Mouse (Mus musculus): ENCODE measurements around the gene Pacsin3. TPM values are rescaled to one million over a fixed set of nuclear protein-coding genes. Genes with fewer than 3 reads are reported as not detected.

Gene Pacsin3
- 31.5 and 34.6 TPM in 2 replicates for polyA plus RNA-seq (2015; fragmentation: Nextera tagmentation; extraction: Ambion mirVana)

DNA sequence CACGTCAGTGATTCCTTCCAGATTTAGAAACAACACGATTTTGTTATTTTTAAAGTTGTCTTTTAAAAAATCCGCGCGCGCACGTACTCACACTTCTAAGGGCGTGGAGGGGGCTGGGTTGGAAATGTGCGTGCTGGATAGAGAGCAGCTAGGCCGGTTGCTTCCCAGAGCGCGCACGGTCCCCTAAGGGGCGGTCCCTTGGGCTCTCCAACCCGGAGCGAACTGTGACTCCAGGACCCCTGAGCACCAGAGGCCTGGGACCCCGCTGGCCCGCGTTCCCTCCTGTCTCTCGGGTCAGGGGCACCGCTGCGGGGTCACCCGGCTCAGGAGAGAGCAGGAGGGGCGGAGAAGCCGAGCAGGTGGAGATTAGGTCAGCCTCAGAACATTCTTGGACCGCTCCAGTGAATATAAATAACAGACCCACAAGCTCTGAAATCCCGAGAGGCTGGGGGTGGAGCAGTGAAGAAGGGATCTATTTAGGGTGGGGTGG is at the start of gene Pacsin3:
Pacsin3 (plus strand) TSS at position 294 of the 490 bp plus-strand sequence.
- H3K27ac ChIP-seq (ENCODE audit: low read length), result peak within 1 kb of the TSS; percentile 72
- no peak for ATAC-seq
- H3K9ac ChIP-seq (replicated peaks; ENCODE audit: low read depth), result peak within 1 kb of the TSS; percentile 47
- 1% methylated on average over 27 of the region's 27 CpGs for WGBS
- H3K9me3 ChIP-seq (ENCODE audit: low read length), result no peaks in the 10 kb centered on the region
- TF ChIP-seq CTCF (IDR thresholded peaks at IDR 0.05) (no peak), EP300 (IDR thresholded peaks at IDR 0.05) (no peak)
- H3K27me3 ChIP-seq (replicated peaks; ENCODE audit: insufficient read depth, low read length), result no peaks in the 10 kb centered on the region; the same call in 1 of the 2 replicates
- peak within 1 kb of the TSS; percentile 67 for H3K4me3 ChIP-seq (ENCODE audit: low read depth, low read length)
- H3K4me1 ChIP-seq (ENCODE audit: insufficient read depth, low read depth, low read length), result peaks cover 9% of the 10 kb centered on the region; the same call in 1 of the 2 replicates
- H3K4me2 ChIP-seq (replicated peaks; ENCODE audit: low read depth, low read length), result peak within 1 kb of the TSS; percentile 87
- H3K36me3 ChIP-seq (ENCODE audit: insufficient read depth, low read length), result no peaks in the 10 kb centered on the region
- peak; percentile 39 for DNase-seq (ENCODE audit: low spot score)

DNA sequence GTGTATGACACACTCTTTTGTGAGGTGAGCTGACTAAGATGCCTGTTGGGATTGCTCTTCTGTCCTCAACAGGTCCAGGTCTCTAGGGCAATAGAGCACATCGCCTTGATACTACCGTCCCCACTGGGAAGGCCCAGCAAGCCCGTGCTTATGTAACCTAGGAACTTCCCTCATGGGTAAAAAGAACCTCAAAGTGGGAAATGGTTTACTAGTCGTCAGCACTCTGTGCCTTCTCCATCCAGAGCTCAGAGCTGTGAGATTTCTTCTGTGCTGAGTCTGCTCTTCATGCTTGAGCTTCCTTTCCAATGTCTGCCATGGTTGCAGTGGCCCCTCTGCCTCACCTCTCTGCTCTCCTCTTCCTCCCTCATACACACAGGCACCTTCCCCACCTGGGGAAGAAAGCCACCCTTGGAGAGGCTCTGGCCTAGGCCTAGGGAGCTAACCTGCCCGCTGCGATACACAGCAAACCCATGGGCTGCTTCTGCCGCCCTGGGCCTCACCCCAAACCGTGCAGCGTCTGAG is 49.4 kb upstream of the Pacsin3 start:
- no peaks in the 10 kb centered on the region for H3K9me3 ChIP-seq (ENCODE audit: low read length)
- DNase-seq (ENCODE audit: low spot score), result no peak
- no peak overlapping the region for H3K4me2 ChIP-seq (replicated peaks; ENCODE audit: low read depth, low read length)
- H3K9ac ChIP-seq (replicated peaks; ENCODE audit: low read depth), result no peak overlapping the region
- H3K4me1 ChIP-seq (ENCODE audit: insufficient read depth, low read depth, low read length), result peaks cover 14% of the 10 kb centered on the region; the same call in 1 of the 2 replicates
- no peak for TF ChIP-seq EP300 (IDR thresholded peaks at IDR 0.05)
- TF ChIP-seq CTCF (IDR thresholded peaks at IDR 0.05), result no peak
- peaks cover 30% of the 10 kb centered on the region for H3K36me3 ChIP-seq (ENCODE audit: insufficient read depth, low read length)
- ATAC-seq, result no peak
- WGBS, result 83% methylated on average over 9 of the region's 9 CpGs
- no peaks in the 10 kb centered on the region for H3K27me3 ChIP-seq (replicated peaks; ENCODE audit: insufficient read depth, low read length)
- H3K27ac ChIP-seq (ENCODE audit: low read length), result no peak overlapping the region
- H3K4me3 ChIP-seq (ENCODE audit: low read depth, low read length), result no peak overlapping the region

DNA sequence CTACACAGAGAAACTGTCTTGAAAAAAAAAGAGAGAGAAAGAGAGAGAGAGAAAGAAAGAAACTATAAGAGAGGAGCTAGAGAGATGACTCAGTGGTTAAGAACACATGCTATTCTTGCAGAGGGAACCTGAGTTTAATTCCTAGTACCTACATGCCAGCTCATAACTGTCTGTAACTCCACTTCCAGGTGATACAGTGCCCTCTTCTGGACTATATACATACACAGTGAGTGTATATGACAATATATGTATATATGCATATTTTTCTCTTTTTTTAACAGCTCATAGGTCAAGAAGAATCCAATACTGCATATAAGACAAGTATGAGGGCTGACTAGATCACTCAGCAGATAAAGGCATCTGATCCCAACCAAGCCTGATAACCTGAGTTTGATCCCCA is 42.4 kb upstream of the Pacsin3 start:
- Histone ChIP-seq H3K9me3 (ENCODE audit: low read length) (no peaks in the 10 kb centered on the region), H3K9ac (replicated peaks; ENCODE audit: low read depth) (no peak overlapping the region), H3K4me3 (ENCODE audit: low read depth, low read length) (no peak overlapping the region), H3K27me3 (replicated peaks; ENCODE audit: insufficient read depth, low read length) (no peaks in the 10 kb centered on the region), H3K36me3 (ENCODE audit: insufficient read depth, low read length) (peaks cover 18% of the 10 kb centered on the region), H3K27ac (ENCODE audit: low read length) (no peak overlapping the region), H3K4me2 (replicated peaks; ENCODE audit: low read depth, low read length) (no peak overlapping the region), H3K4me1 (ENCODE audit: insufficient read depth, low read depth, low read length) (no peaks in the 10 kb centered on the region)
- no peak for ATAC-seq
- TF ChIP-seq CTCF (IDR thresholded peaks at IDR 0.05) (peak; percentile 32), EP300 (IDR thresholded peaks at IDR 0.05) (no peak)
- no peak for DNase-seq (ENCODE audit: low spot score)

DNA sequence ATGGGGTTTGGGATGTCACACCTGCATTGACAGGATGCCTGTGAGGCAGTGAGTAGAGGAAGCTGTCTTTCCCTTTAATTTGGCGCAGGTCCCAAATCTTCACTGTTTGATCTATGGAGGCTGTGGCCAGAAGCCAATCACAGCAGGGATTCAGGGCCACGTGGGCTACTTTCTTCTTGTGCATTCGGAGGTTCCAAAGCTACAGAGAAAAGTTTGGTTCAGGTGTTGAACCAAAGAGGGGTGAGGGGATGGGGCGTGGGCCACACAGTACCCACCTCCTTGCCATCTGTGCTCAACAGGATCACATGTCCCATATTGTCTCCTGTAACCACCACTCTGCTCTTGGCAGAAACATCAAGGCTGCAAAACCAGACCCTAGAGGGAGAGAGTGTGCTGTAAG is 38.7 kb upstream of the Pacsin3 start:
- WGBS, result 43% methylated on average over 4 of the region's 4 CpGs
- no peaks in the 10 kb centered on the region for H3K9me3 ChIP-seq (ENCODE audit: low read length)
- peak; percentile 35 for DNase-seq (ENCODE audit: low spot score)
- H3K27me3 ChIP-seq (replicated peaks; ENCODE audit: insufficient read depth, low read length), result no peaks in the 10 kb centered on the region
- 0 out of 2 replicates have a peak, but pooled peaks have one; percentile 6 for ATAC-seq
- no peak overlapping the region for H3K27ac ChIP-seq (ENCODE audit: low read length)
- no peak for TF ChIP-seq EP300 (IDR thresholded peaks at IDR 0.05)
- no peak for TF ChIP-seq CTCF (IDR thresholded peaks at IDR 0.05)
- no peak overlapping the region for H3K9ac ChIP-seq (replicated peaks; ENCODE audit: low read depth)
- H3K36me3 ChIP-seq (ENCODE audit: insufficient read depth, low read length), result peaks cover 2% of the 10 kb centered on the region; the same call in 1 of the 2 replicates
- H3K4me1 ChIP-seq (ENCODE audit: insufficient read depth, low read depth, low read length), result no peaks in the 10 kb centered on the region
- H3K4me2 ChIP-seq (replicated peaks; ENCODE audit: low read depth, low read length), result no peak overlapping the region
- H3K4me3 ChIP-seq (ENCODE audit: low read depth, low read length), result no peak overlapping the region

DNA sequence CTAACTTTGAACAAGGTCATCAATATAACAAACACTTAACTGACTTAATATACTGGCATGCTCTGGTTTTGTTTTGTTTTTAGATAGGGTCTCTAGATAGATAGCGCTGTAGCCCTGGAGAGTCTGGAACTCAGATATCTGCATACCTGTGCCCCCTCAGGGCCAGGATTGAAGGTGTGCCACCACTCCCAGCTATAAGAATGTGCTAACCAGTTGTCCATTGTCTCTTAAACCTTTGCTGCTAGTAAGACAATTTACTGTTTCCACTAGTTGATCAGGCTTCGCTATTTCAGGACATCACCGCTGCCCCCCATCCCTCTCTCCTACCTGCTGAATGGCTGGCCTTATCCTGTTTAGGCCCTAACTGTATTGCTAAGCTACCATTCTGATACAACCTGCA is 35.3 kb upstream of the Pacsin3 start:
- no peak for ATAC-seq
- H3K4me3 ChIP-seq (ENCODE audit: low read depth, low read length), result no peak overlapping the region

DNA sequence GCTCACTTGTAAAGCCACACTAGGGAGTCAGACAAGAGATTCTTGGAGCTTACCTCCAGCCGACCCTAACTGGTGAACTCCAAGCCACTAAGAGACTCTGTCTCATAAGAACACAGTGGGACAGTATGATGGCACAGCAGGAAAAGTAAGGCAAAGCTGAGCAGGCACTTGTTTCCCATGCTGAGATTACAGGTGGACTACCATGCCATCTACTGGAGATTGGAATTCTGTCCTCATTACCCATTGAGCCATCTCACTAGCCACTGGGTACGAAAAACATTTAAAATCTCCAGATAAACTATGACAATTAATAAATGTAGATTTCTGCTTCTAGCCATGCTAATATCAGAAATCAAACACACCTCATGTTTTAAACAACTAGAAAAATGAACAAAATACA is 32.1 kb upstream of the Pacsin3 start:
- H3K4me1 ChIP-seq (ENCODE audit: insufficient read depth, low read depth, low read length), result no peaks in the 10 kb centered on the region
- H3K9me3 ChIP-seq (ENCODE audit: low read length), result no peaks in the 10 kb centered on the region
- no peak overlapping the region for H3K4me3 ChIP-seq (ENCODE audit: low read depth, low read length)
- peak; percentile 31; the same call in 1 of the 2 replicates for TF ChIP-seq CTCF (IDR thresholded peaks at IDR 0.05)
- no peak for TF ChIP-seq EP300 (IDR thresholded peaks at IDR 0.05)
- H3K27me3 ChIP-seq (replicated peaks; ENCODE audit: insufficient read depth, low read length), result no peaks in the 10 kb centered on the region
- DNase-seq (ENCODE audit: low spot score) (no peak), ATAC-seq (no peak)
- no peak overlapping the region for H3K27ac ChIP-seq (ENCODE audit: low read length)
- no peaks in the 10 kb centered on the region for H3K36me3 ChIP-seq (ENCODE audit: insufficient read depth, low read length)
- 74% methylated on average over 2 of the region's 2 CpGs for WGBS
- H3K4me2 ChIP-seq (replicated peaks; ENCODE audit: low read depth, low read length), result no peak overlapping the region
- H3K9ac ChIP-seq (replicated peaks; ENCODE audit: low read depth), result no peak overlapping the region

More for the DNA sequence above, 35.3 kb upstream of the Pacsin3 start:
- 93% methylated on average over 3 of the region's 3 CpGs for WGBS
- Histone ChIP-seq H3K27me3 (replicated peaks; ENCODE audit: insufficient read depth, low read length) (no peaks in the 10 kb centered on the region), H3K4me2 (replicated peaks; ENCODE audit: low read depth, low read length) (no peak overlapping the region), H3K9me3 (ENCODE audit: low read length) (no peaks in the 10 kb centered on the region), H3K9ac (replicated peaks; ENCODE audit: low read depth) (no peak overlapping the region), H3K27ac (ENCODE audit: low read length) (no peak overlapping the region), H3K36me3 (ENCODE audit: insufficient read depth, low read length) (no peaks in the 10 kb centered on the region; the same call in 1 of the 2 replicates), H3K4me1 (ENCODE audit: insufficient read depth, low read depth, low read length) (no peaks in the 10 kb centered on the region)
- DNase-seq (ENCODE audit: low spot score), result no peak
- TF ChIP-seq CTCF (IDR thresholded peaks at IDR 0.05), result no peak
- no peak for TF ChIP-seq EP300 (IDR thresholded peaks at IDR 0.05)

Data from lung, postnatal 0 days (tissue).